Mouse (Mus musculus) MEL (cell line): Measurements from ENCODE around the gene Cep135. TPM values are rescaled to one million over a fixed set of nuclear protein-coding genes. Genes with fewer than 3 reads are reported as not detected.

Experiments used
- DNase-seq: peaks from one replicate; pipeline ENCODE4 v3.0.0; 2011; ENCODE audit warnings: low read depth, low spot score
- H3K27ac ChIP-seq: 2 replicates; pipeline ENCODE4 v1.5.1; 2012; ENCODE audit warnings: low read depth, mild to moderate bottlenecking, control low read depth, low read length, moderate library complexity; ENCODE audit not compliant: control insufficient read depth
- H3K27me3 ChIP-seq, 2 experiments: fragments of 150-350 bp in 1 of 2; sonication (generic) in 1 of 2; 2 replicates each; pipeline ENCODE4 v1.6.1; 2012; ENCODE audit warnings: low read length in 2 of 2, mild to moderate bottlenecking in 2 of 2, improper control_type of control experiment in 1 of 2, moderate library complexity in 1 of 2; ENCODE audit not compliant: insufficient read depth in 2 of 2, control insufficient read depth in 1 of 2
- H3K36me3 ChIP-seq, 2 experiments: 2 replicates each; pipeline ENCODE4 v1.6.1; 2012 to 2014; ENCODE audit warnings: low read length in 2 of 2, improper control_type of control experiment in 1 of 2, inconsistent platforms in 1 of 2, mild to moderate bottlenecking in 1 of 2; ENCODE audit not compliant: insufficient read depth in 2 of 2, control insufficient read depth in 1 of 2
- H3K4me1 ChIP-seq, 2 experiments: fragments of 150-350 bp in 1 of 2; sonication (generic) in 1 of 2; 2 replicates each; pipeline ENCODE4 v1.6.1; 2012; ENCODE audit warnings: low read length in 2 of 2, improper control_type of control experiment in 1 of 2, mild to moderate bottlenecking in 1 of 2; ENCODE audit not compliant: insufficient read depth in 2 of 2, control insufficient read depth in 1 of 2
- H3K4me3 ChIP-seq, 2 experiments: fragments of 150-350 bp in 1 of 2; sonication (generic) in 1 of 2; 2 replicates each; pipeline ENCODE4 v1.5.1; 2012; ENCODE audit warnings: low read depth in 2 of 2, low read length in 2 of 2, mild to moderate bottlenecking in 2 of 2, moderate library complexity in 2 of 2, control low read depth in 1 of 2, improper control_type of control experiment in 1 of 2; ENCODE audit not compliant: control insufficient read depth in 1 of 2, insufficient read depth in 1 of 2
- H3K79me2 ChIP-seq: 2 replicates; pipeline ENCODE4 v1.6.1; 2012; ENCODE audit warnings: mild to moderate bottlenecking, low read length, moderate library complexity; ENCODE audit not compliant: control insufficient read depth, poor library complexity, insufficient read depth
- H3K9ac ChIP-seq: 2 replicates; pipeline ENCODE4 v1.6.1; 2012; ENCODE audit warnings: low read depth, mild to moderate bottlenecking, control low read depth, low read length, moderate library complexity; ENCODE audit not compliant: control insufficient read depth, poor library complexity, severe bottlenecking
- H3K9me3 ChIP-seq: fragments of 150-350 bp; sonication (generic); replicated peaks from 2 replicates; pipeline ENCODE4 v1.6.1; 2012; ENCODE audit warnings: mild to moderate bottlenecking, low read length, improper control_type of control experiment, moderate library complexity; ENCODE audit not compliant: insufficient read depth
- CHD2 ChIP-seq: IDR thresholded peaks from 2 replicates; pipeline ENCODE4 v1.6.1; 2011; ENCODE audit warnings: low read length, improper control_type of control experiment
- ELF1 ChIP-seq: IDR thresholded peaks from 2 replicates; pipeline ENCODE4 v1.6.1; 2014; ENCODE audit warnings: low read depth, mild to moderate bottlenecking, inconsistent platforms, low read length, improper control_type of control experiment, moderate library complexity
- EP300 ChIP-seq, 2 experiments: IDR thresholded peaks; 2 replicates each; pipeline ENCODE4 v1.6.1; 2011; ENCODE audit warnings: improper control_type of control experiment in 2 of 2, low read length in 2 of 2, low read depth in 1 of 2, mild to moderate bottlenecking in 1 of 2
- GABPA ChIP-seq: IDR thresholded peaks from 2 replicates; pipeline ENCODE4 v1.6.1; 2012; ENCODE audit warnings: low read depth, mild to moderate bottlenecking, inconsistent platforms, low read length, improper control_type of control experiment, moderate library complexity
- HCFC1 ChIP-seq: IDR thresholded peaks from 2 replicates; pipeline ENCODE4 v1.6.1; 2012; ENCODE audit warnings: low read depth, mild to moderate bottlenecking, inconsistent platforms, low read length, improper control_type of control experiment, moderate library complexity
- JUND ChIP-seq: IDR thresholded peaks from 2 replicates; pipeline ENCODE4 v1.6.1; 2011; ENCODE audit warnings: low read depth, mild to moderate bottlenecking, improper control_type of control experiment, low read length
- KAT2A ChIP-seq: conservative IDR thresholded peaks from 2 replicates; pipeline ENCODE4 v1.6.1; 2012; ENCODE audit warnings: low read depth, low read length, improper control_type of control experiment, inconsistent platforms
- MEF2A ChIP-seq: IDR thresholded peaks from 2 replicates; pipeline ENCODE4 v1.6.1; 2014; ENCODE audit warnings: low read depth, mild to moderate bottlenecking, inconsistent platforms, low read length, improper control_type of control experiment; ENCODE audit not compliant: poor library complexity, insufficient replicate concordance, severe bottlenecking; ENCODE audit errors: extremely low read depth
- MXI1 ChIP-seq: IDR thresholded peaks from 2 replicates; pipeline ENCODE4 v1.6.1; 2011; ENCODE audit warnings: mild to moderate bottlenecking, low read depth, low read length, improper control_type of control experiment
- NELFE ChIP-seq: IDR thresholded peaks from 2 replicates; pipeline ENCODE4 v1.6.1; 2011; ENCODE audit warnings: low read depth, low read length, improper control_type of control experiment
- POLR2A ChIP-seq, 2 experiments: IDR thresholded peaks; 2 replicates each; pipeline ENCODE4 v1.6.1; 2011 to 2012; ENCODE audit warnings: low read length in 2 of 2, mild to moderate bottlenecking in 2 of 2, control low read depth in 1 of 2, improper control_type of control experiment in 1 of 2, low read depth in 1 of 2, moderate library complexity in 1 of 2; ENCODE audit not compliant: control insufficient read depth in 1 of 2, insufficient read depth in 1 of 2, poor library complexity in 1 of 2
- RAD21 ChIP-seq: IDR thresholded peaks from 2 replicates; pipeline ENCODE4 v1.6.1; 2011; ENCODE audit warnings: mild to moderate bottlenecking, low read depth, low read length, improper control_type of control experiment
- RCOR1 ChIP-seq: IDR thresholded peaks from 2 replicates; pipeline ENCODE4 v1.6.1; 2012; ENCODE audit warnings: low read depth, mild to moderate bottlenecking, inconsistent platforms, low read length, improper control_type of control experiment
- SIN3A ChIP-seq: IDR thresholded peaks from 2 replicates; pipeline ENCODE4 v1.6.1; 2012; ENCODE audit warnings: low read length, improper control_type of control experiment, inconsistent platforms
- TCF12 ChIP-seq: IDR thresholded peaks from 2 replicates; pipeline ENCODE4 v1.6.1; 2014; ENCODE audit warnings: low read depth, mild to moderate bottlenecking, inconsistent platforms, low read length, improper control_type of control experiment, moderate library complexity
- USF1 ChIP-seq: IDR thresholded peaks from 2 replicates; pipeline ENCODE4 v1.6.1; 2014; ENCODE audit warnings: low read depth, mild to moderate bottlenecking, inconsistent platforms, low read length, improper control_type of control experiment, moderate library complexity
- USF2 ChIP-seq, 2 experiments: IDR thresholded peaks; 2 replicates each; pipeline ENCODE4 v1.6.1; 2011 to 2012; ENCODE audit warnings: improper control_type of control experiment in 2 of 2, low read length in 2 of 2, borderline replicate concordance in 1 of 2, inconsistent platforms in 1 of 2, low read depth in 1 of 2, mild to moderate bottlenecking in 1 of 2; ENCODE audit not compliant: insufficient read depth in 1 of 2
- ZKSCAN1 ChIP-seq: IDR thresholded peaks from 2 replicates; pipeline ENCODE4 v1.6.1; 2012; ENCODE audit warnings: low read depth, mild to moderate bottlenecking, inconsistent platforms, low read length, improper control_type of control experiment, moderate library complexity
- ZNF384 ChIP-seq: IDR thresholded peaks from 2 replicates; pipeline ENCODE4 v1.6.1; 2012; ENCODE audit warnings: low read depth, mild to moderate bottlenecking, inconsistent platforms, low read length, improper control_type of control experiment
- polyA plus RNA-seq, 2 experiments: library from polyadenylated mRNA; stranded (reverse) in 1 of 2; unstranded in 1 of 2; fragments of >175 nt in 1 of 2; fragments of >200 nt in 1 of 2; gene quantifications; 2 replicates each; pipeline versions ENCODE4 v1.2.1 to v1.2.4; 2012; ENCODE audit warnings: low replicate concordance in 2 of 2, low read depth in 1 of 2; ENCODE audit not compliant: insufficient read length in 2 of 2, insufficient read depth in 1 of 2, missing spikeins in 1 of 2
- total RNA-seq: library from RNA; depleted of rRNA; stranded (reverse); fragments of 300-350 nt; gene quantifications from 2 replicates; pipeline ENCODE4 v1.2.3, GENCODE M21; 2012

The Cep135 gene
- total and polyA plus RNA-seq, 3 experiments: 9.2 to 9.3 TPM; not detected in 1

DNA sequence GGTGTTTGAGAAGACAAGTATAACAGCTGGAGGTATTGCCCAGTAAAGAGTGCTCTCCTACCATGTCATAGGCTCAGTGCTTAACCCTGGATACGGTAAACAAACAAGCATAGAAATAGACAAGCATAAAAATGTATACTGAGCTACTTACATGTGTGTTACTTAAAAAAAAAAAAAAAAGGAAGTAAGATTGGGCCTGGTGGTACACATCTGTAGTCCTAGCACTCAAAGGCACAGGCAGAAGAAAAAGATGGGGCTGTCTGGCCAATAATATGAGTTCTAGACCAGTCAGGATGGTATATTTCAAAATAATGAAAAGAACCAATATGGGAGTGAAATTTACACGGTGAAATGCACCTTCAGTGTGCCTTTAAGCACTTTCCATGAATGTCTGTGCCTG is 1.5 kb downstream of the Cep135 start:
- H3K4me3 ChIP-seq: peak overlapping the region in 1 of 2 experiments; percentile 96; a peak in 1 of 4 replicates
- no peak overlapping the region; the same call in 1 of the 2 replicates for H3K9ac ChIP-seq
- H3K79me2 ChIP-seq: peaks cover 4% of the 10 kb centered on the region; the same call in 1 of the 2 replicates
- H3K27me3 ChIP-seq: no peaks in the 10 kb centered on the region
- H3K4me1 ChIP-seq: peaks cover 7 to 12% of the 10 kb centered on the region in 2 experiments
- H3K27ac ChIP-seq: no peak overlapping the region
- H3K9me3 ChIP-seq: no peaks in the 10 kb centered on the region
- H3K36me3 ChIP-seq: peaks cover 0 to 14% of the 10 kb centered on the region in 2 experiments; a peak in 3 of 4 replicates
- peak; percentile 44 for DNase-seq
- TF ChIP-seq RCOR1 (no peak), ELF1 (no peak), CHD2 (no peak), MXI1 (no peak), JUND (no peak), SIN3A (no peak), GABPA (no peak), EP300 (IDR thresholded peaks at IDR 0.05; ENCODE audit: low read depth in 1 of 2, low read length in 2 of 2) (no peak), USF2 (IDR thresholded peaks at IDR 0.05; ENCODE audit: borderline replicate concordance in 1 of 2, insufficient read depth in 1 of 2, low read depth in 1 of 2, low read length in 2 of 2) (no peak), ZKSCAN1 (0 out of 2 replicates have a peak, but pooled peaks have one; percentile 8), RAD21 (no peak), MEF2A (no peak), ZNF384 (peak; percentile 90), HCFC1 (no peak), TCF12 (no peak), KAT2A (no peak), USF1 (no peak)

DNA sequence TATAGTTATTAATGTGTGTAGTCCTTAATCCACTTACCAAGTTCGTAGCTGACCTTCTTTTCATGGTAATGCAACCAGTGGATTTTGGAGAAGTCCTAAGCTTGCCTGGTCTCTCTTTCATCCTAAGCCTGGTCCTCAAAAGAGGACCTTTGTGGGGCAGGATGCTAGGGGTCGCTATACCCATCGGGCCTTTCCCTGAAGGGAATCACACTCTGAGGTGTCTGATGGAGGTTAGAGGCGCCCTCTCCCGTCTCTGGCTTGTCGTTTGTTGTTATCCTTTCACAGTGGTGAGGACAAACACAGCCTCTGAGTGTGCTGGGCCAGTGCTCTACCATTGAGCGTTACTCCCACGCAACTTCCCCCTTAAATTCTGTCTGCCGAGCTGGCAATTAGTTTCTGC is 3.4 kb downstream of the Cep135 start:
- Histone ChIP-seq H3K27ac (no peak overlapping the region), H3K36me3 (peaks cover 2 to 11% of the 10 kb centered on the region in 2 experiments), H3K4me1 (peaks cover 2 to 5% of the 10 kb centered on the region in 2 experiments; a peak in 3 of 4 replicates), H3K9me3 (no peaks in the 10 kb centered on the region), H3K27me3 (no peaks in the 10 kb centered on the region), H3K4me3 (no peak overlapping the region), H3K9ac (no peak overlapping the region), H3K79me2 (peaks cover 4% of the 10 kb centered on the region; the same call in 1 of the 2 replicates)
- TF ChIP-seq USF2 (IDR thresholded peaks at IDR 0.05; ENCODE audit: borderline replicate concordance in 1 of 2, insufficient read depth in 1 of 2, low read depth in 1 of 2, low read length in 2 of 2): no peak
- TF ChIP-seq NELFE: no peak
- no peak for TF ChIP-seq POLR2A (IDR thresholded peaks at IDR 0.05; ENCODE audit: control insufficient read depth in 1 of 2, insufficient read depth in 1 of 2, low read depth in 1 of 2, low read length in 2 of 2, poor library complexity in 1 of 2)
- DNase-seq: no peak
